ENCODE assay signal across 10 mouse cellular contexts in the genomic region with DNA sequence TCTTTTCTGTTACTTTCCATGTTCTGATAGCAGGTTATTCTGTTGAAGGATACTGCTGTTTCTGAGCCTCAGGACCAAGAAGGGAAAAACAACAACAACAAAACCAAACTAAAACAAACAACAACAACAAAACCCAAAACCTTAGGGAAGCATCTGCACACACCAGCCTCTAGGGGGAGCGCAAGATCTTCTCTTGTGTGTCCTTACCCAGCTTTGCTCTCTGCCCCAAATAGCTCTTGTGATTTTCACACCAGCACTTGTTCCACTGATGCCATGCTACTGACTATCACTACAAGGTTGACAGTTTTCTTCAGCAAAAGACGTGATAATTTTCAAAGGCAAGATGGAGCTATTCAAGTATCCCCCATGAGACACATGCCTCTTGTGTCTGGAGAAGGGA. TPM values are rescaled to one million over a fixed set of nuclear protein-coding genes. Genes with fewer than 3 reads are reported as not detected.
A peak's percentile ranks its signal among the peaks of the same experiment; 100 is the strongest.
DNase-seq lines count a peak whose midpoint lies in the region; ATAC-seq lines count a peak whose summit lies in the region.
"Had no signal": no experiment of that assay in that cellular context is flagged by ENCODE, and none has a peak within 500 bp of the region (broad histone marks: within the 10 kb centered on the region; RNA-seq: fewer than 3 reads in every experiment).

No protein-coding gene starts in this region.

- WGBS in midbrain, embryonic 14.5 days, result 18% methylated on average over 2 of the region's 2 CpGs

- no peaks in the 10 kb centered on the region for H3K36me3 ChIP-seq in midbrain, embryonic 14.5 days (ENCODE audit: control insufficient read depth, insufficient read depth, low read length)
- H3K36me3 ChIP-seq: neural tube, embryonic 13.5 days had no signal

- no peaks in the 10 kb centered on the region for H3K4me1 ChIP-seq in midbrain, embryonic 14.5 days (ENCODE audit: control insufficient read depth, insufficient read depth, low read length)
- H3K4me1 ChIP-seq: neural tube, embryonic 13.5 days had no signal

- no peak for ATAC-seq in midbrain, embryonic 14.5 days (ENCODE audit: low FRiP score, low TSS enrichment)

- no peak overlapping the region for H3K9ac ChIP-seq in midbrain, embryonic 14.5 days (replicated peaks; ENCODE audit: low read length)
- H3K9ac ChIP-seq: neural tube, embryonic 13.5 days had no signal

- DNase-seq in cerebellum, adult 9-10 months, result peak; percentile 3
- DNase-seq in cerebellum, adult 11-12 months, result no peak
- DNase-seq in right cerebral cortex, adult 2 months (ENCODE audit: low spot score in 2 of 2), result peak; percentile 18 to 52
- no peak for DNase-seq in right cerebral cortex, postnatal 25 days
- peak; percentile 82 for DNase-seq in embryo, embryonic 10.5 days (ENCODE audit: low spot score)
- DNase-seq in kidney, postnatal 14 days, result peak; percentile 17
- DNase-seq in midbrain, embryonic 14.5 days, result peak; percentile 78
- DNase-seq in spleen, adult 12 weeks (ENCODE audit: low spot score), result no peak

- no peak overlapping the region for H3K4me3 ChIP-seq in midbrain, embryonic 14.5 days (replicated peaks; ENCODE audit: low read depth, low read length)
- H3K4me3 ChIP-seq: neural tube, embryonic 13.5 days had no signal

- no peak overlapping the region for H3K27ac ChIP-seq in midbrain, embryonic 14.5 days (replicated peaks; ENCODE audit: low read depth, low read length)
- H3K27ac ChIP-seq: neural tube, embryonic 13.5 days had no signal

- H3K9me3 ChIP-seq in midbrain, embryonic 14.5 days (ENCODE audit: control insufficient read depth, low read length), result no peaks in the 10 kb centered on the region

- H3K4me2 ChIP-seq in midbrain, embryonic 14.5 days (ENCODE audit: low read length), result no peak overlapping the region
- H3K4me2 ChIP-seq: neural tube, embryonic 13.5 days had no signal

- no peaks in the 10 kb centered on the region for H3K27me3 ChIP-seq in midbrain, embryonic 14.5 days (ENCODE audit: control insufficient read depth, insufficient read depth, low read length)
- H3K27me3 ChIP-seq: neural tube, embryonic 13.5 days had no signal

RNA-seq across cellular contexts. Expression of a gene that starts 59.8 kb away (rescaled TPM):
- polyA plus RNA-seq in midbrain, embryonic 14.5 days (2014; fragmentation: Nextera tagmentation; extraction: Ambion mirVana), result 13.1 and 14.7 TPM in 2 replicates
- polyA plus RNA-seq: heart, embryonic 14.5 days had no signal

Comparison
In these comparisons a context has a peak if more than half of its experiments do, and no peak if none do; other contexts are left out.
1. DNase-seq: peak in cerebellum, adult 9-10 months (single experiment), right cerebral cortex, adult 2 months (2 of 2), embryo, embryonic 10.5 days (single experiment), kidney, postnatal 14 days (single experiment) and midbrain, embryonic 14.5 days (single experiment); none in cerebellum, adult 11-12 months (single experiment), right cerebral cortex, postnatal 25 days (single experiment) and spleen, adult 12 weeks (single experiment).